Mouse (Mus musculus): ENCODE data around the gene Slc10a7. TPM values are rescaled to one million over a fixed set of nuclear protein-coding genes. Genes with fewer than 3 reads are reported as not detected.

Slc10a7 gene
- 27.8 TPM for polyA plus RNA-seq (2017; shearing (Covaris generic))

DNA sequence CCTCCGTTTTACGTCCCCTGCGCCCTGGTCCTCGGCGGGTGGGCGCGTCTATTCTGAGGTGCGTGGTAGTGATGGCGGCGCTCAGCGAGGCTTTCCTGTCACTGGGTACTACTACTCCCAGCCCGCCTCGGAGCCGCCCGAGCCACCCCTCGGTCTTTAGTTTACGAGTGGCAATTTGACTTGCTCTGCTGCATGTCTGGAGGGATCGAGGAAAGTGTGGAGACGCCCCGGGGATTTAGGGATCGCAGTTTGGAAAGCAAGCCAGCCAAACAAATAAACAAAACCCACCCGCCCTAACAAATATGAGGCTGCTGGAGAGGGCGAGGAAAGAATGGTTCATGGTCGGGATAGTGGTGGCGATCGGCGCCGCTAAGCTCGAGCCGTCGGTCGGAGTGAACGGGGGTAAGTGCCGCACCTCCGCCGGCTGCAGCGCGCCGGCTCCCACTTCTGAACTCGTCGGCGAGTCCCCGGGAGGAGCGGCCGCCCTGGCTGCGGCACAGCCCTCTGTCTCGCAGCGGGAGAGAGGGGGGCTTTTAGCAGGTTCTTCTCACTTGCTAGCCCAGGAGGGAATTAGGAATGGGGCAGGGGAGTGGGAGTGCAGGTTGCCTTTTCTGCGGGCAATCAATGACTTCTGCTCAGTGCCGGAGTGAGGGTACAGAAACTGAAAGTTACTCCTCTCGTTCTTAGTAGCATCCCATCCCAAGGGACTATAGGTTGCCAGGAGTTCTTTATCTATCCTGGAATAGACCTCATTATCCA is at the start of gene Slc10a7:
Slc10a7 (plus strand) TSS at position 74 of the 759 bp plus-strand sequence.

DNA sequence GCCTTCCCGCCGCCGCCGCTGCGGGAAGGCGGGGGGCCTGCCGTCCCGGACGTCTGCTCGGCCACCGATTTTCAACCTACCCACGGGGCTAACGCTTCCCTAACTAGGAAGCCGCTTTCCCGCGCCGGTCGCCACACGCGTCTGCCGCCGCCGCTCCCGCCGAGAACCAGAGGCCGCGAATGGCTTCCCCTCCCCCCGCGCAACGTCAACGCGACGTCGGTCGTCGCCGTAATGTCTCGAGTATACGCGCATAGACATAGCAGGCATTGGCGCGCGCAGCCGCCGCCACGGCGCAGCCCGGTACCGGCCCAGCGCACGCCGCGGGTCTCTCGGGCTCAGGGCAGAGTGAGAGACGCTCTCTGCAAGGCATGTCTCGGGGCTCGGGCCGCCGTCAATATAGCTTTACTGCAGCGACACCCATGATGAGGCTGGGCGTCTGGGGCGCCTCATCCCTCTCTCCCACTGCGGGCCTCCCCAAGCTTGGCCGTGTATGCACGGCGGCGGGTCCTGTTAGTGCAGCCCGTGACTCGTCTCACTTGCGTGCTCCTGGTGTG is 350 bp upstream of the Slc10a7 start, which contains the start of gene Rbmxl1:
Rbmxl1 (minus strand) TSS at position 180 of the 554 bp plus-strand sequence.

Other genes with a start within 250 kb of the Slc10a7 start
- gene Pou4f2, start 72.7 kb upstream of the Slc10a7 start, polyA plus RNA-seq (2017; shearing (Covaris generic)): not detected
- 126 TPM for gene Rbmxl1, start 448 bp upstream of the Slc10a7 start, polyA plus RNA-seq (2017; shearing (Covaris generic))